Mouse (Mus musculus): ENCODE data around the gene Spast.

Spast gene

GRCm38 (mm10) chr17:74431481-74431880, 92.7 kb downstream of the Spast start:
- no peak for DNase-seq

- DNase-seq, result no peak
Observed at GRCm38 (mm10) chr17:74432631-74433030, 93.8 kb downstream of the Spast start.

- DNase-seq, result no peak
Observed at GRCm38 (mm10) chr17:74437762-74438161, 99.0 kb downstream of the Spast start.

- peak; percentile 42 to 43 for DNase-seq
Observed at GRCm38 (mm10) chr17:74440486-74440885, 101.7 kb downstream of the Spast start.

Measured in B cell, adult 2 months (primary cell).